Mouse (Mus musculus): ENCODE measurements around the gene Pax9. TPM values are rescaled to one million over a fixed set of nuclear protein-coding genes. Genes with fewer than 3 reads are reported as not detected.

Gene Pax9
- polyA plus RNA-seq (2015; fragmentation: Nextera tagmentation; extraction: Ambion mirVana), result 0.05 and 0.06 TPM in 2 replicates

GRCm38 (mm10) chr12:56691427-56692079, at the start of gene Pax9:
Gene Pax9, plus strand, starts transcription at chr12:56691767.

Other genes with a start within 250 kb of the Pax9 start
- gene Nkx2-1, start 154.9 kb upstream of the Pax9 start, polyA plus RNA-seq (2015; fragmentation: Nextera tagmentation; extraction: Ambion mirVana), result not detected in 2 replicates
- gene Nkx2-9, start 78.5 kb upstream of the Pax9 start, polyA plus RNA-seq (2015; fragmentation: Nextera tagmentation; extraction: Ambion mirVana), result not detected in 2 replicates

All from urinary bladder, postnatal 0 days (tissue).